Mouse (Mus musculus) lung, adult 2 months (tissue): ENCODE data around the gene Gm10643. TPM values are rescaled to one million over a fixed set of nuclear protein-coding genes. Genes with fewer than 3 reads are reported as not detected.

ENCODE experiments used
- DNase-seq: peaks from one replicate; pipeline ENCODE4 v3.0.0; 2022
- H3K4me1 ChIP-seq: fragments of 200-500 bp; 2 replicates; pipeline ENCODE4 v1.6.1; 2011; ENCODE audit warnings: low read length; ENCODE audit not compliant: control insufficient read depth, insufficient read depth
- H3K4me3 ChIP-seq: fragments of 200-500 bp; replicated peaks from 2 replicates; pipeline ENCODE3; 2011; ENCODE audit warnings: low read depth, mild to moderate bottlenecking, control low read depth, low read length; ENCODE audit errors: extremely low read depth
- CTCF ChIP-seq: fragments of 200-500 bp; IDR thresholded peaks from 2 replicates; pipeline ENCODE4 v1.5.1; 2011; ENCODE audit warnings: mild to moderate bottlenecking, low read length, control low read depth; ENCODE audit not compliant: insufficient read depth
- POLR2A ChIP-seq: fragments of 200-500 bp; IDR thresholded peaks from 2 replicates; pipeline ENCODE4 v1.6.1; 2011; ENCODE audit warnings: low read depth, mild to moderate bottlenecking, control low read depth, low read length, borderline replicate concordance; ENCODE audit errors: extremely low read depth
- WGBS: fragments of 180-500 bp; shearing (Covaris S2); methylation state at CpG from one replicate; pipeline ENCODE4 v1.1.7; 2018; 5-methylcytosine and 5-hydroxymethylcytosine counted together
- polyA plus RNA-seq: library from polyadenylated mRNA; depleted of rRNA; stranded (reverse); fragments of >200 nt; gene quantifications from 2 replicates; pipeline ENCODE4 v1.2.3, GENCODE M21; 2012

Gm10643 gene
- polyA plus RNA-seq, 1 experiment: 1.0 TPM

DNA sequence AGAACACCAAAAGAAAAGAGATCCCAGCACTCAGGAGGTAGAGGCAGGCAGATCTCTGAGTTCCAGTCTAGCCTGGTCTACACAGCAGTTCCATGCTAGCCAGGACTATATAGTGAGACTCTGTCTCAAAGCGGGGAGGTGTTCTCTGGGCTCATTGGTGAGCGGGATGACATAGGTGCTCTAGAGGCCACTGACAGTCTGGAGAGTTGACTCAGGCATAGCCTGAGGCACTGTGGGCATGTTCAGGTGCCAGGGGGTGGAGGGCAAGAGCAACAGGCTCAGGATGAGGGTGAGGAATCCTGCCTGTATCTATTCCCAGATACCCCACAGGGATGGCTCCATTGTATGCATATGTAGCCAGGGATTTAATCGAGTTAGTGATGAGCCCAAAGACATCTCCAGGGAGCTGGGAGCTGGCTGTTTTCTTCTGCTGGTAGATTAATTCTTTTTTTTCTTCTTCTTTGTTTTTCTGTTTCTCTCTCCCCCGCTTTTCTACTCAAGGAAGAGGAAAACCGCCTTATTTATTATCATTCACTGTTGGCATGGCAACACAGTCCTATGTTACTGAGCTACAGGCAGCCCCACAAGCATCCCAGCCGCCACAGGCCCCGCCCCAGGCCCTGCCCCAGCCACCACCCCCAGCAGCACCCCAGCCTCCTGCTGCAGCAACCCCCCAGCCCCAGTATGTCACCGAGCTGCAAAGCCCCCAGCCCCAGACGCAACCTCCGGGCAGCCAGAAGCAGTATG lies 8.5 kb upstream of the Gm10643 start:
- TF ChIP-seq CTCF (no peak), POLR2A (no peak)
- H3K4me3 ChIP-seq: no peak overlapping the region
- 68% methylated on average over 10 of the region's 10 CpGs for WGBS
- no peak for DNase-seq
- H3K4me1 ChIP-seq: peaks cover 14% of the 10 kb centered on the region

DNA sequence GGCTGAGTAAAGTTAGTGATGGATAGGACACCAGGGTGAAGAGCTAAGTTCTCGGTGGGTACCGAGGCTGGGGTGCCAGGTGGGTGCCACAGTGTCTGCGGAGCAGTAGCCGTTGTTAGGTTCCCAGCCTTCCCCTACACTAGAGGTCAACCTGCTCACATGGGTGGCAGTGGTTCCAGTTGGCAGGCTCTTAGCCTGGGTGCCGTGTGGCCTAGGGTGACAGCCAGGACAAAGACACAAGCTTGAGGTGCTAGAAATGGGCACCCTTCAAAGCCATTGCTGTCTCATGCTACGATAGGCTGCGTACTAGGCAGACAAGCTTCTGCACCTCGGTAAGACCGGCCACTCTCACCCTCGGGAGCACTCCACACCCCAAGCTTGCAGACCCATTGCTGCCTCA lies 7.4 kb upstream of the Gm10643 start:
- Histone ChIP-seq H3K4me1 (peaks cover 16% of the 10 kb centered on the region), H3K4me3 (no peak overlapping the region)
- 88% methylated on average over 10 of the region's 10 CpGs for WGBS
- DNase-seq: no peak
- TF ChIP-seq CTCF (no peak), POLR2A (no peak)

- no peak for DNase-seq
- Histone ChIP-seq H3K4me3 (no peak overlapping the region), H3K4me1 (peaks cover 16% of the 10 kb centered on the region)
- no peak for TF ChIP-seq CTCF
- TF ChIP-seq POLR2A: no peak
- WGBS: 42% methylated on average over 3 of the region's 3 CpGs
Measured at GRCm38 (mm10) chr8:84071921-84072320, 7.0 kb upstream of the Gm10643 start.

- WGBS: 59% methylated on average over 2 of the region's 2 CpGs
- Histone ChIP-seq H3K4me1 (peaks cover 16% of the 10 kb centered on the region), H3K4me3 (no peak overlapping the region)
- no peak for DNase-seq
- TF ChIP-seq CTCF: no peak
- TF ChIP-seq POLR2A: no peak
Measured at GRCm38 (mm10) chr8:84070667-84071066, 5.7 kb upstream of the Gm10643 start.

DNA sequence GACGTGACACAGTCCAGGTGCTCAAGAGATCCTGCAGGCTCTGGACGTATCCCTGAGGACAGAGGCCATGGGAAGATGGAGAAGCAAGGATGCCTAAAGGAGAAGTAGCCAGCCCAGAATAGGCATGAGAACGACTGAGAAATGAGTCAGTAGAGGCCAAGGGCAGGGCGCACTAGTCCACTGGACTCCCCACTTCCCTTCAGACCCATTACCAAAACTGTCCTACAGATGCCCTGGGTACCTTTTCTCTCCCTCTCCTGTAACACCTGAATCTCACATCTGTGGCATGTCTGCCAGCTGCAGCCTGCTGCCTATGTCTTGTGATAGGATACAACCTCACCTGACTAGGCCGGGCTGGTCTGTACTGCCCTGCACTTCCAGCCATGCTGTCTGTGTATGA lies 5.3 kb upstream of the Gm10643 start:
- TF ChIP-seq POLR2A: no peak
- TF ChIP-seq CTCF: no peak
- Histone ChIP-seq H3K4me3 (no peak overlapping the region), H3K4me1 (peaks cover 16% of the 10 kb centered on the region)
- no peak for DNase-seq
- WGBS: 75% methylated on average over 5 of the region's 5 CpGs

DNA sequence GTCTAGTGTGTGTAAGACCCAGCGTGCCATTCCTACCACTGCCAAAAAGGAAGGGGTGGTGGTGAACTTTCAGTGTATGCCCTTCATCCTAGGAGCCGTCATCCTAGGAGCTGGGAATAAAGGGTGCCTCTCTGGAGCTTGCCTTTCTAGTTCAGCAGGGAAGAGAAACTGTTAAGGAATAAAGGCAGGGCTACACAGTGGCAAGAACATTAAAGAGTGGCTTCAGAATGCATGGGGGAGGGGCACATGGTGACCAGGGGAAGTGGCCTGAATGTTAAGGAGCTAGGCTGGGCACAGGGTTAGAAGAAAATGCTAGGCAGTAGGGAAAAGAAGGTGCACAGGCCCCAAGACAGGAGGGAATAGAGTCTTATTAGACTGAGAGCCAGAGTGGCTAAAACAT lies 4.8 kb upstream of the Gm10643 start:
- DNase-seq: no peak
- H3K4me3 ChIP-seq: no peak overlapping the region
- peaks cover 16% of the 10 kb centered on the region for H3K4me1 ChIP-seq
- TF ChIP-seq CTCF (no peak), POLR2A (no peak)
- 59% methylated on average over 2 of the region's 2 CpGs for WGBS

DNA sequence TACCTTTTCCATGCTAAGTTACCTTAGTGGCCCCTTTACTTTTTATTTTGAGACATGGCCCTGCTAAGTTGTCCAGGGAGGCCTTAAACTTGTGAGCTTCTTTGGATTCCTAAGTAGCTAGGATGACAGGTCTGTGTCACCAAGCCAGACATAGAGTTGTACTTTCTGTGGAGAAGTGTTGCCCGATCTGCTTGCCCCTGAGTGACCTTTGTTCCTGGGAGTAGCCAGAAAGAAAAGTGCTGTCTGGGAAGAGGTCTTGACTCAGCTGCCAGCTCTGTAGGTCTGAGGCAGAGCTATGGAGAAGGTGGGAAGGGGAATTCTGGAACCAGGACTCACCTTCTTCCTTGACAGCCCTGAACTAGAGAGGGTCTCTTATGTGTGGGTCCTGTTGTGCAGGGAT lies 4.2 kb upstream of the Gm10643 start:
- TF ChIP-seq CTCF (no peak), POLR2A (no peak)
- Histone ChIP-seq H3K4me1 (peaks cover 16% of the 10 kb centered on the region), H3K4me3 (no peak overlapping the region)
- DNase-seq: no peak
- WGBS: 17% methylated on average over 1 of the region's 1 CpGs

DNA sequence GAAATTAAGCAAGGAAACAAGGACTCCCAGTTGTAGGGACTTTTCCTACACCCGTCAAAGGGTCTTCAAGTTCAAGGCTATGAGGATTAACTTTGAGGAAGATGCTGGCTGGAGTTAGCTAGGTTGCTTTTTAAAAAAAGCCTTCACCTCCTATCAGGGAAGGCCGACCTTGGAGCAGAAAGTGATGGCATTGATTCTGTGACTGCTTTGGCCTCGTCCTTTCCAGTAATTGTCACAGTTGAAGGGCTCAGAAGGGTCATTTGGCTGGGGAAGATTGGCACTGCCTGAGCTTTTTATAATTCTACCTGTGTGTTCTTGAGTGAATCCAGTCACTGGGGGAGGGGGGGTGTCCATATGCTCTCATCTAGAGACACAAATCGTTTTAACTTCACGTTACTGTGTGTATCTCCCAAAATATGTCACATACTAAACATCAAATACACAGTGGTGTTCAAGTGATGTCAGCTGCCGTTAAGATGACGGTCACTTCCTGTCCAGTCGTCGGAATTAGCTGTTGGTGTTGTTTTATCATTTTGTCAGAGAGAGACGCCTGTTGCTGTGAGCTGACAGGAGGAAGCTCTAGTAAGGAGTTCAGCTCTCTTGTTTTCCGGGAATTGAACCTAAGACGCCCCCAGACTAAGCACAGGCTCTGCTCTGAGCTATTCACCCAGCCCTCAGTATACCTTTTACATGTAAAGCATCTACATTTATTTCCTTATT lies 3.5 kb upstream of the Gm10643 start:
- Histone ChIP-seq H3K4me3 (no peak overlapping the region), H3K4me1 (peaks cover 16% of the 10 kb centered on the region)
- no peak for DNase-seq
- TF ChIP-seq POLR2A: no peak
- no peak for TF ChIP-seq CTCF
- 27% methylated on average over 12 of the region's 12 CpGs for WGBS

DNA sequence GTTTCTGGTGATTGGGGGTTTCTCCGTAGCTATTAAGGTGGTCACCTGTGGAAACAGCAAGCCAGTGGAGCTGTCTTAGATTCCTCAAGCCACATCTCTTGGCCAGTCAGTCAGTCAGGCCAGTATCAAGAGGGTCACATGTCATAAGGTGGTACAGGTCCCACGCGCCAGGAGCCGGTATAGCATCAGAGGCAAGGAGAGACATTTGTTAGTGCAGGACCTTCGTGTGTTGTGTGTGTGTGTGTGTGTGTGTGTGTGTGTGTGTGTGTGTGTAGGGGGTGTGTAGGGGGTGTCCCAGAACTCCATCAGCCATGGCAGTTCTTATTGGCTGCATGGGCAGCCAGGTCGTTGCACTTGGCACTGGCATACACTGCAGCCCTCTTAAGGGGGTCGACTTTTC lies 3.0 kb upstream of the Gm10643 start:
- DNase-seq: no peak
- no peak for TF ChIP-seq CTCF
- no peak for TF ChIP-seq POLR2A
- Histone ChIP-seq H3K4me3 (no peak overlapping the region), H3K4me1 (peaks cover 13% of the 10 kb centered on the region)
- WGBS: 78% methylated on average over 7 of the region's 7 CpGs

GRCm38 (mm10) chr8:84067047-84067573 lies 2.2 kb upstream of the Gm10643 start:
- H3K4me1 ChIP-seq: peaks cover 7% of the 10 kb centered on the region
- H3K4me3 ChIP-seq: peak overlapping the region; percentile 68
- DNase-seq: peak; percentile 97
- WGBS: under 1% methylated on average over 56 of the region's 58 CpGs
- TF ChIP-seq CTCF: no peak
- peak; percentile 91; the same call in 1 of the 2 replicates for TF ChIP-seq POLR2A
